Mouse (Mus musculus) forebrain, embryonic 10.5 days (tissue): ENCODE measurements around the gene Mettl24. TPM values are rescaled to one million over a fixed set of nuclear protein-coding genes. Genes with fewer than 3 reads are reported as not detected.

Source experiments
- DNase-seq: peaks from one replicate; pipeline ENCODE4 v3.0.0-alpha.2; 2017; ENCODE audit warnings: low spot score; ENCODE audit errors: extremely low spot score
- H3K27ac ChIP-seq: fragments of 300-500 bp; sonication (generic); 2 replicates; pipeline ENCODE4 v1.5.1; 2016; ENCODE audit warnings: mild to moderate bottlenecking
- H3K27me3 ChIP-seq: fragments of 300-500 bp; sonication (generic); 2 replicates; pipeline ENCODE4 v1.6.1; 2016; ENCODE audit warnings: mild to moderate bottlenecking; ENCODE audit not compliant: poor library complexity, severe bottlenecking
- H3K36me3 ChIP-seq: fragments of 300-500 bp; sonication (generic); replicated peaks from 2 replicates; pipeline ENCODE4 v1.6.1; 2016; ENCODE audit warnings: mild to moderate bottlenecking, moderate library complexity
- H3K4me1 ChIP-seq: fragments of 300-500 bp; sonication (generic); 2 replicates; pipeline ENCODE4 v1.6.1; 2016
- H3K4me3 ChIP-seq: fragments of 300-500 bp; sonication (generic); 2 replicates; pipeline ENCODE4 v1.5.1; 2016; ENCODE audit warnings: mild to moderate bottlenecking, moderate library complexity
- H3K9me3 ChIP-seq: fragments of 300-500 bp; sonication (generic); 2 replicates; pipeline ENCODE4 v1.6.1; 2016; ENCODE audit warnings: mild to moderate bottlenecking, moderate library complexity
- WGBS: fragments of 180-500 bp; shearing (Covaris S2); methylation state at CpG from one replicate; pipeline ENCODE4 v1.1.7; 2016; 5-methylcytosine and 5-hydroxymethylcytosine counted together
- polyA plus RNA-seq: library from polyadenylated mRNA; unstranded; fragments of >200 nt; fragmentation: Nextera tagmentation; extraction: Ambion mirVana; gene quantifications from 2 replicates; pipeline ENCODE4 v1.2.1, GENCODE M21; 2016

Mettl24 gene
- polyA plus RNA-seq, 1 experiment from 2014 or later, result 0.78 TPM

GRCm38 (mm10) chr10:40665270-40665669 lies 17.8 kb upstream of the Mettl24 start:
- no peaks in the 10 kb centered on the region for H3K9me3 ChIP-seq
- H3K36me3 ChIP-seq, result no peaks in the 10 kb centered on the region
- H3K4me1 ChIP-seq, result no peaks in the 10 kb centered on the region
- no peak for DNase-seq
- H3K27me3 ChIP-seq, result no peaks in the 10 kb centered on the region
- no peak overlapping the region for H3K27ac ChIP-seq
- no peak overlapping the region for H3K4me3 ChIP-seq
- 88% methylated on average over 3 of the region's 3 CpGs for WGBS

DNA sequence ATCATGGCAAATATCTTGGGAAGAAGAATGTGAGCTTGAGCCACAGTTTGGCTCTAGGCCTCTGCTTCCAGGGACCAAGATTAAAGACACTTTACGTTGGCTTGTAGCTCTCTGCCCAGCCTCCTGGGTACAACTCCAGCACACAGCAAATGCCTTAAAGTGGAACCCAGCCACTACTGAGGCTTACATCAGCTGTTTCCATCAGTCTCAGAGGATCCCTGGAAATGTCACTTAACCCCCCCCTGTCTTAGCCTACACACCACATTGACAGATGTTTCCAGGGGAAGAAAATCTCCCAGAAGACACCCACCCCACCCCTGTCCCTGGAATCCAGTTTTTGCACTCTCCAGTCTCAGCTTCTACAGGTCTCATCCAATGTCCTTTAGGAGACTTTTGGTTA lies 16.1 kb upstream of the Mettl24 start:
- no peaks in the 10 kb centered on the region for H3K9me3 ChIP-seq
- DNase-seq, result no peak
- H3K36me3 ChIP-seq, result no peaks in the 10 kb centered on the region
- H3K4me1 ChIP-seq, result no peaks in the 10 kb centered on the region
- no peaks in the 10 kb centered on the region for H3K27me3 ChIP-seq
- no peak overlapping the region for H3K27ac ChIP-seq
- no peak overlapping the region for H3K4me3 ChIP-seq
- 88% methylated on average over 1 of the region's 1 CpGs for WGBS

DNA sequence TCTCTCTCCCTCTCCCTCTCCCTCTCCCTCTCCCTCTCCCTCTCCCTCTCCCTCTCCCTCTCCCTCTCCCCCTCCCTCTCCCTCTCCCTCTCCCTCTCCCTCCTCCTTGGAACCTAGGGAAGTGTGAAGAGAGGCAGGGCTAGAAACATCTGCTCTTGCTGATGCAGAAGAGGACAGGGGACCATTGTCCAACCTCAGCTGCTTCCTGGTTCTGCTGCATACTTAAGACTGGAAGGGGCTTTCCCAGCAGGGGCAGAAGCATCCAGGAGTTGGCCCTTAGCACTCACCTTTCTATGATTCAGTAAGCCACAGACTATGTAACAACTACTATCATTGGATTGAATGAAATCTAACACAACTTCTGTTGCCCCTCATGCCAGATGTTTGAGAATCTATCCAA lies 14.4 kb upstream of the Mettl24 start:
- H3K9me3 ChIP-seq, result no peaks in the 10 kb centered on the region
- H3K4me3 ChIP-seq, result no peak overlapping the region
- DNase-seq, result no peak
- H3K4me1 ChIP-seq, result peaks cover 3% of the 10 kb centered on the region; the same call in 1 of the 2 replicates
- H3K27ac ChIP-seq, result no peak overlapping the region
- H3K27me3 ChIP-seq, result no peaks in the 10 kb centered on the region
- no peaks in the 10 kb centered on the region for H3K36me3 ChIP-seq

GRCm38 (mm10) chr10:40672587-40673296 lies 10.3 kb upstream of the Mettl24 start:
- no peak overlapping the region for H3K27ac ChIP-seq
- H3K27me3 ChIP-seq, result no peaks in the 10 kb centered on the region
- no peaks in the 10 kb centered on the region for H3K9me3 ChIP-seq
- H3K4me1 ChIP-seq, result peaks cover 11% of the 10 kb centered on the region
- WGBS, result 64% methylated on average over 8 of the region's 8 CpGs
- no peak for DNase-seq
- no peaks in the 10 kb centered on the region for H3K36me3 ChIP-seq
- H3K4me3 ChIP-seq, result no peak overlapping the region

- Histone ChIP-seq H3K4me3 (no peak overlapping the region), H3K9me3 (no peaks in the 10 kb centered on the region), H3K4me1 (peaks cover 11% of the 10 kb centered on the region), H3K36me3 (no peaks in the 10 kb centered on the region), H3K27me3 (no peaks in the 10 kb centered on the region), H3K27ac (no peak overlapping the region)
- no peak for DNase-seq
- 65% methylated on average over 7 of the region's 7 CpGs for WGBS
These were observed 9.8 kb upstream of the Mettl24 start for GRCm38 (mm10) chr10:40673297-40673665.

- H3K4me1 ChIP-seq, result peaks cover 11% of the 10 kb centered on the region
These were observed 8.9 kb upstream of the Mettl24 start for GRCm38 (mm10) chr10:40674151-40674550.

DNA sequence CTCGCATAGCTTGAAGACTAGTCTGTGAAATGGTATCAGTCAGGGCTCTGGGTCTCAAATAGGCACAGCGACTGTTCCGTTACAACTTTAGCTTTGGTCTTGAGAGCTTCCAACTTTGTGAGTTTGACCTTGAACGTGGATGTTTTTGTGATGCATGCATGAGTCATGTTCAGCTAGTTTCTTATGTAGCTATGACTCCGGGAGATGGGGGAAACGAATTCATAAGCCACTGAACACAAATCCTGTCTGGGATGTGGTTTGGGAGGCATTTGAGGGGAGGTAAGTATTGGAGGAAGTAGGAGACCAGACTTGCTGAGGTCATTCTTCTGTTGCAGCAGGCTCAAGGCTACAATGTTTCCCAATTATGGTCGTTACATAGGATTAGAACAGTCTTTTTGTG lies 7.2 kb upstream of the Mettl24 start:
- WGBS, result 89% methylated on average over 7 of the region's 7 CpGs
- no peaks in the 10 kb centered on the region for H3K9me3 ChIP-seq
- no peak overlapping the region for H3K27ac ChIP-seq
- no peaks in the 10 kb centered on the region for H3K36me3 ChIP-seq
- H3K4me1 ChIP-seq, result peaks cover 11% of the 10 kb centered on the region
- DNase-seq, result no peak
- H3K4me3 ChIP-seq, result no peak overlapping the region
- H3K27me3 ChIP-seq, result 0 out of 2 replicates have a peak, but pooled peaks cover 2% of the 10 kb centered on the region

More at GRCm38 (mm10) chr10:40674151-40674550, 8.9 kb upstream of the Mettl24 start:
- H3K9me3 ChIP-seq, result no peaks in the 10 kb centered on the region
- H3K4me3 ChIP-seq, result peak overlapping the region; percentile 42
- DNase-seq, result peak; percentile 17
- H3K27me3 ChIP-seq, result no peaks in the 10 kb centered on the region
- WGBS, result 9% methylated on average over 13 of the region's 13 CpGs
- no peak overlapping the region; the same call in 1 of the 2 replicates for H3K27ac ChIP-seq
- no peaks in the 10 kb centered on the region for H3K36me3 ChIP-seq

GRCm38 (mm10) chr10:40678477-40678876 lies 4.6 kb upstream of the Mettl24 start:
- peaks cover 19% of the 10 kb centered on the region for H3K27me3 ChIP-seq
- no peaks in the 10 kb centered on the region for H3K9me3 ChIP-seq
- H3K4me1 ChIP-seq, result peaks cover 21% of the 10 kb centered on the region
- no peak for DNase-seq
- no peak overlapping the region for H3K4me3 ChIP-seq
- H3K36me3 ChIP-seq, result no peaks in the 10 kb centered on the region
- no peak overlapping the region for H3K27ac ChIP-seq
- 86% methylated on average over 3 of the region's 3 CpGs for WGBS

GRCm38 (mm10) chr10:40682470-40682869 lies 612 bp upstream of the Mettl24 start:
- Histone ChIP-seq H3K4me1 (peaks cover 23% of the 10 kb centered on the region), H3K36me3 (no peaks in the 10 kb centered on the region), H3K4me3 (peak overlapping the region; percentile 63), H3K27me3 (peaks cover 32% of the 10 kb centered on the region), H3K27ac (no peak overlapping the region), H3K9me3 (no peaks in the 10 kb centered on the region)
- WGBS, result 48% methylated on average over 8 of the region's 8 CpGs
- DNase-seq, result no peak

GRCm38 (mm10) chr10:40683868-40684253 lies 779 bp downstream of the Mettl24 start:
- Histone ChIP-seq H3K4me1 (peaks cover 26% of the 10 kb centered on the region), H3K36me3 (no peaks in the 10 kb centered on the region), H3K4me3 (peak overlapping the region; percentile 63; the same call in 1 of the 2 replicates), H3K27ac (no peak overlapping the region), H3K27me3 (peaks cover 32% of the 10 kb centered on the region), H3K9me3 (no peaks in the 10 kb centered on the region)
- 57% methylated on average over 9 of the region's 9 CpGs for WGBS
- no peak for DNase-seq

- no peaks in the 10 kb centered on the region for H3K36me3 ChIP-seq
- H3K27ac ChIP-seq, result no peak overlapping the region
- no peaks in the 10 kb centered on the region for H3K9me3 ChIP-seq
- peaks cover 26% of the 10 kb centered on the region for H3K4me1 ChIP-seq
- peaks cover 32% of the 10 kb centered on the region for H3K27me3 ChIP-seq
- H3K4me3 ChIP-seq, result no peak overlapping the region
- 92% methylated on average over 7 of the region's 7 CpGs for WGBS
- DNase-seq, result no peak
These were observed 1.2 kb downstream of the Mettl24 start for GRCm38 (mm10) chr10:40684326-40684725.

DNA sequence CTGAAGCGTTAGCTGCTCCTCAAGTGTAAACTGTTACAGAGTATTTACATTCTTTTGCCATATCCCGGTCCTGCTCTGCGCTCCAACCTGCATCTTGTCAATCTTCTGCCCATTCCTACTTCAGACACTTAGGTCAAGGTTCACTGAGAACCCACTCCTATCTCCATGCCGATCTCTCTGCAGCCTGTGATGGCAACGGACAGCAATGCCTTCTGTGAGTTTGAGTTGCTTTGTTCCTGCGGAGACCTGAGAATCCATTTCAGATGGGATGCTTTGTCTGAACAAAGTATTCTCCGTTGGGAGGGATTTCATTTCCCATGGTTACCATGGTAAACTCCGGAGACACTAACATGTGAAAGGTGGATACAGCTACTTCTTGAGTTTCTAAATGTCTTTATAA lies 2.6 kb downstream of the Mettl24 start:
- Histone ChIP-seq H3K4me3 (no peak overlapping the region), H3K36me3 (no peaks in the 10 kb centered on the region), H3K27ac (no peak overlapping the region), H3K4me1 (peaks cover 26% of the 10 kb centered on the region), H3K27me3 (peaks cover 32% of the 10 kb centered on the region), H3K9me3 (no peaks in the 10 kb centered on the region)
- peak; percentile 13 for DNase-seq
- WGBS, result 72% methylated on average over 8 of the region's 8 CpGs

DNA sequence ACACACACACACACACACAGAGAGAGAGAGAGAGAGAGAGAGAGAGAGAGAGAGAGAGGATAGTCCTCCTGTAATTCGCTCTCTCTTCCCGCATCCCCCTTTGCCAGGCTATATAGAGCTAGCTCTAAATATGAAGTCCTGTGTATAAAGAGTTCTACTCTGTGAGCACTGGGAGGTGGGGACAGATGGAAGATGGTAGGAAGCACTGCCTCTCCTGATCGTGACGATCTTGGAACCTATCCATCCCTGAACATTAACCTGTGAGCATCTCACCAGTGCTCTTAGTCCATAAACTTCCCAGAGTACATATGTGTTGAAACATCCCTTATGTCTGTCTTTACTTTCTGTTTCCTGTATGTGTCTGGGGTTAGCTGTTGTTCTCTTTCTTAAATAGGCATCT lies 3.9 kb downstream of the Mettl24 start:
- 97% methylated on average over 4 of the region's 4 CpGs for WGBS

More for the DNA sequence above, 3.9 kb downstream of the Mettl24 start:
- no peaks in the 10 kb centered on the region for H3K36me3 ChIP-seq
- H3K4me3 ChIP-seq, result no peak overlapping the region
- no peak overlapping the region for H3K27ac ChIP-seq
- peaks cover 22% of the 10 kb centered on the region for H3K27me3 ChIP-seq
- H3K9me3 ChIP-seq, result no peaks in the 10 kb centered on the region
- DNase-seq, result peak; percentile 5
- peaks cover 26% of the 10 kb centered on the region for H3K4me1 ChIP-seq
